9 mouse cellular contexts compared by ENCODE assay signal in the genomic region with DNA sequence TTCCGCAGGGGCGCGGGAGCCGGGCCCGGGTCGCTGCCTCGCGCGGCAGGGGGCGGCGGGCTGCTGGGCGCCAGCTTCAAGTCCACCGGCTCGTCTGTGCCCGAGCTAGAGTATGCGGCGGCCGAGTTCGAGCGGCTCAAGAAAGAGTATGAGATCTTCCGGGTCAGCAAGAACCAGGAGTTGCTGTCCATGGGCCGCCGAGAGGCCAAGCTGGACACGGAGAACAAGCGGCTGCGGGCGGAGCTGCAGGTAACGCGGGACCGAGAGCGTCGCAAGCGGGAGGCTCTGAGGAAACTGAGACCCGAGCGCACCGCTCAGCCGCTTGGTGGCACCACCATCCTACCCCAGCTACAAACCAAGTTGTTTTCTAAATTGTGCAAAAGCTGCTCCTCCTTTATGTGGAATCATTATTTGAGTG. TPM values are rescaled to one million over a fixed set of nuclear protein-coding genes. Genes with fewer than 3 reads are reported as not detected.
DNase-seq lines count a peak whose midpoint lies in the region; ATAC-seq and TF ChIP-seq lines count a peak whose summit lies in the region.
"Had no signal": no experiment of that assay in that cellular context is flagged by ENCODE, and none has a peak within 500 bp of the region (broad histone marks: within the 10 kb centered on the region; RNA-seq: fewer than 3 reads in every experiment).

No protein-coding gene starts in this region.

- DNase-seq in kidney, adult 8-10 months = peak; percentile 62 to 74
- no peak for DNase-seq in kidney, adult 11 months
- DNase-seq in adrenal gland, postnatal 36 days = peak; percentile 75 to 85
- DNase-seq in kidney, postnatal 10 days = peak; percentile 81
- peak; percentile 89 for DNase-seq in lung, embryonic 14.5 days
- DNase-seq in thymus, postnatal 4 days = peak; percentile 84

- peak overlapping the region; percentile 82 for H3K27ac ChIP-seq in forebrain, embryonic 16.5 days (ENCODE audit: low read length)
- H3K27ac ChIP-seq in lung, embryonic 14.5 days (ENCODE audit: low read depth) = peak overlapping the region; percentile 88
- H3K27ac ChIP-seq in olfactory bulb, adult 2 months (ENCODE audit: insufficient read depth, low read depth, low read length) = peak overlapping the region; percentile 35; the same call in 1 of the 2 replicates

- ATAC-seq in forebrain, embryonic 16.5 days = peak; percentile 58
- ATAC-seq in lung, embryonic 14.5 days (ENCODE audit: insufficient read depth) = peak; percentile 58

- peak overlapping the region; percentile 77 for H3K4me3 ChIP-seq in forebrain, embryonic 16.5 days (replicated peaks; ENCODE audit: low read length)
- peak overlapping the region; percentile 70 for H3K4me3 ChIP-seq in lung, embryonic 14.5 days (ENCODE audit: low read depth, low read length)
- peak overlapping the region; percentile 71 for H3K4me3 ChIP-seq in olfactory bulb, adult 2 months (ENCODE audit: insufficient read depth, low read depth, low read length)

- no peaks in the 10 kb centered on the region for H3K9me3 ChIP-seq in forebrain, embryonic 16.5 days (ENCODE audit: control insufficient read depth, low read length)
- no peaks in the 10 kb centered on the region for H3K9me3 ChIP-seq in lung, embryonic 14.5 days (ENCODE audit: low read depth, low read length)

- TF ChIP-seq CTCF in lung, embryonic 14.5 days (IDR thresholded peaks at IDR 0.05; ENCODE audit: low read depth) = peak; percentile 73
- peak; percentile 47; the same call in 1 of the 2 replicates for TF ChIP-seq CTCF in olfactory bulb, adult 2 months (IDR thresholded peaks at IDR 0.05; ENCODE audit: insufficient read depth, low read depth, low read length)

- TF ChIP-seq POLR2A in olfactory bulb, adult 2 months (IDR thresholded peaks at IDR 0.05; ENCODE audit: insufficient read depth, low read depth, low read length) = no peak

- 0 out of 2 replicates have a peak, but pooled peaks cover 3% of the 10 kb centered on the region for H3K27me3 ChIP-seq in forebrain, embryonic 16.5 days (replicated peaks; ENCODE audit: control insufficient read depth, insufficient read depth, low read length)
- no peaks in the 10 kb centered on the region for H3K27me3 ChIP-seq in lung, embryonic 14.5 days (ENCODE audit: insufficient read depth, low read length)

- H3K4me1 ChIP-seq in forebrain, embryonic 16.5 days (replicated peaks; ENCODE audit: control insufficient read depth, insufficient read depth, low read length) = 0 out of 2 replicates have a peak, but pooled peaks cover 3% of the 10 kb centered on the region
- H3K4me1 ChIP-seq in lung, embryonic 14.5 days (ENCODE audit: insufficient read depth) = no peaks in the 10 kb centered on the region; the same call in 1 of the 2 replicates
- H3K4me1 ChIP-seq in olfactory bulb, adult 2 months (ENCODE audit: control insufficient read depth, insufficient read depth, low read length) = 0 out of 2 replicates have a peak, but pooled peaks cover 6% of the 10 kb centered on the region

- under 1% methylated on average over 37 of the region's 37 CpGs for WGBS in forebrain, embryonic 16.5 days
- WGBS in lung, embryonic 14.5 days = under 1% methylated on average over 37 of the region's 37 CpGs
- 0% methylated on average over 37 of the region's 37 CpGs for WGBS in olfactory bulb, adult 2 months

- no peaks in the 10 kb centered on the region for H3K36me3 ChIP-seq in forebrain, embryonic 16.5 days (ENCODE audit: control insufficient read depth, insufficient read depth)
- H3K36me3 ChIP-seq in lung, embryonic 14.5 days (ENCODE audit: insufficient read depth) = peaks cover 4% of the 10 kb centered on the region; the same call in 1 of the 2 replicates

- peak overlapping the region; percentile 69 for H3K4me2 ChIP-seq in forebrain, embryonic 16.5 days (ENCODE audit: low read length)
- H3K4me2 ChIP-seq in lung, embryonic 14.5 days = peak overlapping the region; percentile 66

- H3K9ac ChIP-seq in forebrain, embryonic 16.5 days (replicated peaks; ENCODE audit: low read depth, low read length) = peak overlapping the region; percentile 74
- peak overlapping the region; percentile 69 for H3K9ac ChIP-seq in lung, embryonic 14.5 days

RNA-seq across cellular contexts. Expression of a gene that starts 0.6 kb away (rescaled TPM):
- 1 to 10 TPM; 2.3 to 3.3 TPM for total RNA-seq in adrenal gland, postnatal 36 days (2021)
- 2.0 and 3.9 TPM in 2 replicates for polyA plus RNA-seq in forebrain, embryonic 16.5 days (2015; fragmentation: Nextera tagmentation; extraction: Ambion mirVana)
- 5.1 TPM in 2 replicates for polyA plus RNA-seq in lung, embryonic 14.5 days (2014; fragmentation: Nextera tagmentation; extraction: Ambion mirVana)
- polyA plus RNA-seq in olfactory bulb, adult 2 months (2012; ENCODE audit: insufficient read depth, insufficient read length, low replicate concordance, missing spikeins) = not detected in 2 replicates

RNA-seq across cellular contexts. Expression of a gene that starts 37.5 kb away (rescaled TPM):
- total RNA-seq in adrenal gland, postnatal 36 days (2021) = not detected
- not detected in 2 replicates for polyA plus RNA-seq in forebrain, embryonic 16.5 days (2015; fragmentation: Nextera tagmentation; extraction: Ambion mirVana)
- polyA plus RNA-seq in lung, embryonic 14.5 days (2014; fragmentation: Nextera tagmentation; extraction: Ambion mirVana) = not detected in 2 replicates
- polyA plus RNA-seq in olfactory bulb, adult 2 months (2012; ENCODE audit: insufficient read depth, insufficient read length, low replicate concordance, missing spikeins) = not detected in 2 replicates
- polyA plus RNA-seq: gonadal fat pad, adult 2 months had no signal

Comparison
In these comparisons a context has a peak if more than half of its experiments do, and no peak if none do; other contexts are left out.
1. H3K27ac ChIP-seq: peak in every context shown above with its lines; median percentile 88 in lung, embryonic 14.5 days; 82 in forebrain, embryonic 16.5 days; 35 in olfactory bulb, adult 2 months.